Mouse (Mus musculus) testis, postnatal 14 days (tissue): ENCODE data around the gene Atp6v1a.
A peak's percentile ranks its signal among the peaks of the same experiment; 100 is the strongest.

Experiments
- DNase-seq: peaks from one replicate; pipeline ENCODE4 v3.0.0; 2021; ENCODE audit warnings: low spot score

Gene Atp6v1a

GRCm38 (mm10) chr16:44138377-44138978 lies 1.0 kb downstream of the Atp6v1a start:
- peak; percentile 33 for DNase-seq

- DNase-seq: no peak
Measured at GRCm38 (mm10) chr16:44136511-44137021, 2.9 kb downstream of the Atp6v1a start.

- no peak for DNase-seq
Measured at GRCm38 (mm10) chr16:44133187-44133586, 6.3 kb downstream of the Atp6v1a start.

- DNase-seq: no peak
Measured at GRCm38 (mm10) chr16:44132300-44132699, 7.2 kb downstream of the Atp6v1a start.

GRCm38 (mm10) chr16:44126437-44126836 lies 13.1 kb downstream of the Atp6v1a start:
- DNase-seq: no peak

GRCm38 (mm10) chr16:44125436-44125835 lies 14.1 kb downstream of the Atp6v1a start:
- no peak for DNase-seq

GRCm38 (mm10) chr16:44124713-44125112 lies 14.8 kb downstream of the Atp6v1a start:
- DNase-seq: no peak

GRCm38 (mm10) chr16:44123786-44124185 lies 15.7 kb downstream of the Atp6v1a start:
- DNase-seq: no peak

GRCm38 (mm10) chr16:44122982-44123725 lies 16.4 kb downstream of the Atp6v1a start:
- no peak for DNase-seq

- no peak for DNase-seq
Measured at GRCm38 (mm10) chr16:44122574-44122973, 16.9 kb downstream of the Atp6v1a start.

GRCm38 (mm10) chr16:44122122-44122521 lies 17.4 kb downstream of the Atp6v1a start:
- no peak for DNase-seq

- no peak for DNase-seq
Measured at GRCm38 (mm10) chr16:44119753-44120501, 19.6 kb downstream of the Atp6v1a start.

GRCm38 (mm10) chr16:44109002-44109401 lies 30.5 kb downstream of the Atp6v1a start:
- no peak for DNase-seq

- no peak for DNase-seq
Measured at GRCm38 (mm10) chr16:44105211-44105610, 34.3 kb downstream of the Atp6v1a start.

GRCm38 (mm10) chr16:44103806-44104766 lies 35.4 kb downstream of the Atp6v1a start:
- no peak for DNase-seq

- DNase-seq: no peak
Measured at GRCm38 (mm10) chr16:44102925-44103324, 36.6 kb downstream of the Atp6v1a start.

- no peak for DNase-seq
Measured at GRCm38 (mm10) chr16:44101181-44101710, 38.3 kb downstream of the Atp6v1a start.

- DNase-seq: no peak
Measured at GRCm38 (mm10) chr16:44099377-44099776, 40.1 kb downstream of the Atp6v1a start.

- DNase-seq: no peak
Measured at GRCm38 (mm10) chr16:44087650-44088049, 51.9 kb downstream of the Atp6v1a start.

GRCm38 (mm10) chr16:44063025-44063894 lies 76.2 kb downstream of the Atp6v1a start, which contains the start of gene Gramd1c:
Gene Gramd1c (minus strand): TSS chr16:44063345.
- peak; percentile 62 for DNase-seq
